Mouse (Mus musculus): Measurements from ENCODE around the gene Foxs1. TPM values are rescaled to one million over a fixed set of nuclear protein-coding genes. Genes with fewer than 3 reads are reported as not detected.

Foxs1 gene
- total and polyA plus RNA-seq, 2 experiments from 2014 or later, result 2.8 to 5.0 TPM

- Histone ChIP-seq H3K4me2 (ENCODE audit: low read depth, low read length) (no peak overlapping the region), H3K27ac (peak overlapping the region; percentile 17; the same call in 1 of the 2 replicates), H3K4me1 (ENCODE audit: insufficient read depth, low read length) (no peaks in the 10 kb centered on the region), H3K4me3 (ENCODE audit: low read length) (no peak overlapping the region), H3K27me3 (ENCODE audit: insufficient read depth, low read length) (no peaks in the 10 kb centered on the region), H3K9me3 (ENCODE audit: low read length) (no peaks in the 10 kb centered on the region), H3K36me3 (ENCODE audit: insufficient read depth, low read length) (no peaks in the 10 kb centered on the region), H3K9ac (replicated peaks; ENCODE audit: low read length) (no peak overlapping the region)
- peak; percentile 41 for DNase-seq (ENCODE audit: low spot score)
- WGBS, result 38% methylated on average over 3 of the region's 3 CpGs
- TF ChIP-seq CTCF (IDR thresholded peaks at IDR 0.05; ENCODE audit: low read depth), result no peak
- peak; percentile 9; the same call in 1 of the 2 replicates for ATAC-seq
Measured at GRCm38 (mm10) chr2:152923621-152924020, 9.4 kb downstream of the Foxs1 start.

- no peak overlapping the region for H3K4me2 ChIP-seq (ENCODE audit: low read depth, low read length)
- H3K4me1 ChIP-seq (ENCODE audit: insufficient read depth, low read length), result no peaks in the 10 kb centered on the region
- TF ChIP-seq CTCF (IDR thresholded peaks at IDR 0.05; ENCODE audit: low read depth), result peak; percentile 32
- no peaks in the 10 kb centered on the region for H3K27me3 ChIP-seq (ENCODE audit: insufficient read depth, low read length)
- 37% methylated on average over 7 of the region's 7 CpGs for WGBS
- ATAC-seq, result peak; percentile 46
- H3K4me3 ChIP-seq (ENCODE audit: low read length), result no peak overlapping the region
- H3K27ac ChIP-seq, result peak overlapping the region; percentile 27; the same call in 1 of the 2 replicates
- no peaks in the 10 kb centered on the region for H3K36me3 ChIP-seq (ENCODE audit: insufficient read depth, low read length)
- H3K9ac ChIP-seq (replicated peaks; ENCODE audit: low read length), result no peak overlapping the region
- DNase-seq (ENCODE audit: low spot score), result no peak
- H3K9me3 ChIP-seq (ENCODE audit: low read length), result no peaks in the 10 kb centered on the region
Measured at GRCm38 (mm10) chr2:152922376-152922775, 10.6 kb downstream of the Foxs1 start.

- Histone ChIP-seq H3K27me3 (ENCODE audit: insufficient read depth, low read length) (peaks cover 4% of the 10 kb centered on the region; the same call in 1 of the 2 replicates), H3K9me3 (ENCODE audit: low read length) (no peaks in the 10 kb centered on the region), H3K27ac (no peak overlapping the region), H3K4me1 (ENCODE audit: insufficient read depth, low read length) (no peaks in the 10 kb centered on the region), H3K36me3 (ENCODE audit: insufficient read depth, low read length) (no peaks in the 10 kb centered on the region), H3K4me2 (ENCODE audit: low read depth, low read length) (no peak overlapping the region), H3K9ac (replicated peaks; ENCODE audit: low read length) (no peak overlapping the region), H3K4me3 (ENCODE audit: low read length) (no peak overlapping the region)
- no peak for ATAC-seq
- no peak for DNase-seq (ENCODE audit: low spot score)
- no peak for TF ChIP-seq CTCF (IDR thresholded peaks at IDR 0.05; ENCODE audit: low read depth)
- 50% methylated on average over 9 of the region's 9 CpGs for WGBS
Measured at GRCm38 (mm10) chr2:152917671-152918070, 15.3 kb downstream of the Foxs1 start.

GRCm38 (mm10) chr2:152916111-152916510 is 16.9 kb downstream of the Foxs1 start:
- no peak for TF ChIP-seq CTCF (IDR thresholded peaks at IDR 0.05; ENCODE audit: low read depth)
- Histone ChIP-seq H3K36me3 (ENCODE audit: insufficient read depth, low read length) (no peaks in the 10 kb centered on the region), H3K27ac (no peak overlapping the region), H3K9me3 (ENCODE audit: low read length) (no peaks in the 10 kb centered on the region), H3K4me2 (ENCODE audit: low read depth, low read length) (no peak overlapping the region), H3K4me3 (ENCODE audit: low read length) (no peak overlapping the region), H3K9ac (replicated peaks; ENCODE audit: low read length) (no peak overlapping the region), H3K27me3 (ENCODE audit: insufficient read depth, low read length) (peaks cover 8% of the 10 kb centered on the region; the same call in 1 of the 2 replicates), H3K4me1 (ENCODE audit: insufficient read depth, low read length) (no peaks in the 10 kb centered on the region)
- DNase-seq (ENCODE audit: low spot score) (no peak), ATAC-seq (no peak)
- WGBS, result 60% methylated on average over 5 of the region's 5 CpGs

GRCm38 (mm10) chr2:152915453-152915852 is 17.6 kb downstream of the Foxs1 start:
- H3K4me1 ChIP-seq (ENCODE audit: insufficient read depth, low read length), result no peaks in the 10 kb centered on the region
- 69% methylated on average over 4 of the region's 4 CpGs for WGBS
- no peaks in the 10 kb centered on the region for H3K36me3 ChIP-seq (ENCODE audit: insufficient read depth, low read length)
- peaks cover 8% of the 10 kb centered on the region; the same call in 1 of the 2 replicates for H3K27me3 ChIP-seq (ENCODE audit: insufficient read depth, low read length)
- ATAC-seq (no peak), DNase-seq (ENCODE audit: low spot score) (no peak)
- H3K4me2 ChIP-seq (ENCODE audit: low read depth, low read length), result no peak overlapping the region
- no peak overlapping the region for H3K9ac ChIP-seq (replicated peaks; ENCODE audit: low read length)
- H3K9me3 ChIP-seq (ENCODE audit: low read length), result no peaks in the 10 kb centered on the region
- no peak for TF ChIP-seq CTCF (IDR thresholded peaks at IDR 0.05; ENCODE audit: low read depth)
- no peak overlapping the region for H3K27ac ChIP-seq
- no peak overlapping the region for H3K4me3 ChIP-seq (ENCODE audit: low read length)

- no peaks in the 10 kb centered on the region for H3K36me3 ChIP-seq (ENCODE audit: insufficient read depth, low read length)
- peaks cover 8% of the 10 kb centered on the region; the same call in 1 of the 2 replicates for H3K27me3 ChIP-seq (ENCODE audit: insufficient read depth, low read length)
- no peak overlapping the region for H3K27ac ChIP-seq
- TF ChIP-seq CTCF (IDR thresholded peaks at IDR 0.05; ENCODE audit: low read depth), result peak; percentile 98
- H3K9me3 ChIP-seq (ENCODE audit: low read length), result no peaks in the 10 kb centered on the region
- DNase-seq (ENCODE audit: low spot score) (peak; percentile 95), ATAC-seq (peak; percentile 81)
- WGBS, result 5% methylated on average over 18 of the region's 18 CpGs
- H3K4me1 ChIP-seq (ENCODE audit: insufficient read depth, low read length), result no peaks in the 10 kb centered on the region
- H3K4me3 ChIP-seq (ENCODE audit: low read length), result peak overlapping the region; percentile 24
- peak overlapping the region; percentile 21; the same call in 1 of the 2 replicates for H3K9ac ChIP-seq (replicated peaks; ENCODE audit: low read length)
- H3K4me2 ChIP-seq (ENCODE audit: low read depth, low read length), result peak overlapping the region; percentile 54
Measured at GRCm38 (mm10) chr2:152914310-152915120, 18.5 kb downstream of the Foxs1 start.

GRCm38 (mm10) chr2:152913471-152913870 is 19.5 kb downstream of the Foxs1 start:
- H3K4me1 ChIP-seq (ENCODE audit: insufficient read depth, low read length), result no peaks in the 10 kb centered on the region
- WGBS, result 49% methylated on average over 7 of the region's 7 CpGs

More at GRCm38 (mm10) chr2:152913471-152913870, 19.5 kb downstream of the Foxs1 start:
- no peak overlapping the region for H3K4me2 ChIP-seq (ENCODE audit: low read depth, low read length)
- no peak for TF ChIP-seq CTCF (IDR thresholded peaks at IDR 0.05; ENCODE audit: low read depth)
- H3K27me3 ChIP-seq (ENCODE audit: insufficient read depth, low read length), result peaks cover 8% of the 10 kb centered on the region; the same call in 1 of the 2 replicates
- H3K36me3 ChIP-seq (ENCODE audit: insufficient read depth, low read length), result no peaks in the 10 kb centered on the region
- no peaks in the 10 kb centered on the region for H3K9me3 ChIP-seq (ENCODE audit: low read length)
- no peak for DNase-seq (ENCODE audit: low spot score)
- no peak overlapping the region for H3K9ac ChIP-seq (replicated peaks; ENCODE audit: low read length)
- H3K4me3 ChIP-seq (ENCODE audit: low read length), result no peak overlapping the region
- no peak overlapping the region for H3K27ac ChIP-seq
- no peak for ATAC-seq
